Mouse (Mus musculus) MEL (cell line): ENCODE measurements at regions not wholly inside any gene's neighbourhood (a gene's known extent, or its start where the extent isn't known, plus 50 kb on each side); places are given as distances from the start of the nearest gene placed in this dataset.

Source experiments
- DNase-seq: peaks from one replicate; pipeline ENCODE4 v3.0.0; 2011; ENCODE audit warnings: low read depth, low spot score
- H3K27ac ChIP-seq: 2 replicates; pipeline ENCODE4 v1.5.1; 2012; ENCODE audit warnings: low read depth, mild to moderate bottlenecking, control low read depth, low read length, moderate library complexity; ENCODE audit not compliant: control insufficient read depth
- H3K27me3 ChIP-seq, 2 experiments: fragments of 150-350 bp in 1 of 2; sonication (generic) in 1 of 2; 2 replicates each; pipeline ENCODE4 v1.6.1; 2012; ENCODE audit warnings: low read length in 2 of 2, mild to moderate bottlenecking in 2 of 2, improper control_type of control experiment in 1 of 2, moderate library complexity in 1 of 2; ENCODE audit not compliant: insufficient read depth in 2 of 2, control insufficient read depth in 1 of 2
- H3K36me3 ChIP-seq, 2 experiments: 2 replicates each; pipeline ENCODE4 v1.6.1; 2012 to 2014; ENCODE audit warnings: low read length in 2 of 2, improper control_type of control experiment in 1 of 2, inconsistent platforms in 1 of 2, mild to moderate bottlenecking in 1 of 2; ENCODE audit not compliant: insufficient read depth in 2 of 2, control insufficient read depth in 1 of 2
- H3K4me1 ChIP-seq, 2 experiments: fragments of 150-350 bp in 1 of 2; sonication (generic) in 1 of 2; 2 replicates each; pipeline ENCODE4 v1.6.1; 2012; ENCODE audit warnings: low read length in 2 of 2, improper control_type of control experiment in 1 of 2, mild to moderate bottlenecking in 1 of 2; ENCODE audit not compliant: insufficient read depth in 2 of 2, control insufficient read depth in 1 of 2
- H3K4me3 ChIP-seq, 2 experiments: fragments of 150-350 bp in 1 of 2; sonication (generic) in 1 of 2; 2 replicates each; pipeline ENCODE4 v1.5.1; 2012; ENCODE audit warnings: low read depth in 2 of 2, low read length in 2 of 2, mild to moderate bottlenecking in 2 of 2, moderate library complexity in 2 of 2, control low read depth in 1 of 2, improper control_type of control experiment in 1 of 2; ENCODE audit not compliant: control insufficient read depth in 1 of 2, insufficient read depth in 1 of 2
- H3K79me2 ChIP-seq: 2 replicates; pipeline ENCODE4 v1.6.1; 2012; ENCODE audit warnings: mild to moderate bottlenecking, low read length, moderate library complexity; ENCODE audit not compliant: control insufficient read depth, poor library complexity, insufficient read depth
- H3K9ac ChIP-seq: 2 replicates; pipeline ENCODE4 v1.6.1; 2012; ENCODE audit warnings: low read depth, mild to moderate bottlenecking, control low read depth, low read length, moderate library complexity; ENCODE audit not compliant: control insufficient read depth, poor library complexity, severe bottlenecking
- H3K9me3 ChIP-seq: fragments of 150-350 bp; sonication (generic); replicated peaks from 2 replicates; pipeline ENCODE4 v1.6.1; 2012; ENCODE audit warnings: mild to moderate bottlenecking, low read length, improper control_type of control experiment, moderate library complexity; ENCODE audit not compliant: insufficient read depth
- BHLHE40 ChIP-seq: IDR thresholded peaks from 2 replicates; pipeline ENCODE4 v1.6.1; 2012; ENCODE audit warnings: low read depth, mild to moderate bottlenecking, inconsistent platforms, low read length, improper control_type of control experiment, borderline replicate concordance
- CHD2 ChIP-seq: IDR thresholded peaks from 2 replicates; pipeline ENCODE4 v1.6.1; 2011; ENCODE audit warnings: low read length, improper control_type of control experiment
- CTCF ChIP-seq, 3 experiments: IDR thresholded peaks in 2 of 3; conservative IDR thresholded peaks in 1 of 3; 2 replicates each; pipeline ENCODE4 v1.5.1; 2011 to 2012; ENCODE audit warnings: low read length in 3 of 3, low read depth in 2 of 3, mild to moderate bottlenecking in 2 of 3, improper control_type of control experiment in 1 of 3, inconsistent platforms in 1 of 3, mixed read lengths in 1 of 3, moderate library complexity in 1 of 3; ENCODE audit not compliant: control insufficient read depth in 1 of 3, insufficient read depth in 1 of 3, poor library complexity in 1 of 3, severe bottlenecking in 1 of 3
- E2F4 ChIP-seq: IDR thresholded peaks from 2 replicates; pipeline ENCODE4 v1.6.1; 2011; ENCODE audit warnings: low read depth, low read length, improper control_type of control experiment, borderline replicate concordance
- ELF1 ChIP-seq: IDR thresholded peaks from 2 replicates; pipeline ENCODE4 v1.6.1; 2014; ENCODE audit warnings: low read depth, mild to moderate bottlenecking, inconsistent platforms, low read length, improper control_type of control experiment, moderate library complexity
- EP300 ChIP-seq, 2 experiments: IDR thresholded peaks; 2 replicates each; pipeline ENCODE4 v1.6.1; 2011; ENCODE audit warnings: improper control_type of control experiment in 2 of 2, low read length in 2 of 2, low read depth in 1 of 2, mild to moderate bottlenecking in 1 of 2
- ETS1 ChIP-seq: IDR thresholded peaks from 2 replicates; pipeline ENCODE4 v1.6.1; 2012; ENCODE audit warnings: low read depth, mild to moderate bottlenecking, inconsistent platforms, low read length, improper control_type of control experiment, moderate library complexity
- GABPA ChIP-seq: IDR thresholded peaks from 2 replicates; pipeline ENCODE4 v1.6.1; 2012; ENCODE audit warnings: low read depth, mild to moderate bottlenecking, inconsistent platforms, low read length, improper control_type of control experiment, moderate library complexity
- GATA1 ChIP-seq: IDR thresholded peaks from 2 replicates; pipeline ENCODE4 v1.6.1; 2011; ENCODE audit warnings: low read depth, low read length, improper control_type of control experiment
- HCFC1 ChIP-seq: IDR thresholded peaks from 2 replicates; pipeline ENCODE4 v1.6.1; 2012; ENCODE audit warnings: low read depth, mild to moderate bottlenecking, inconsistent platforms, low read length, improper control_type of control experiment, moderate library complexity
- MAFK ChIP-seq: IDR thresholded peaks from 2 replicates; pipeline ENCODE4 v1.6.1; 2011; ENCODE audit warnings: low read depth, mild to moderate bottlenecking, low read length, improper control_type of control experiment, borderline replicate concordance
- MAX ChIP-seq: IDR thresholded peaks from 2 replicates; pipeline ENCODE4 v1.6.1; 2011; ENCODE audit warnings: low read length, improper control_type of control experiment
- MAZ ChIP-seq: IDR thresholded peaks from 2 replicates; pipeline ENCODE4 v1.6.1; 2012; ENCODE audit warnings: low read depth, mild to moderate bottlenecking, inconsistent platforms, low read length, improper control_type of control experiment
- MEF2A ChIP-seq: IDR thresholded peaks from 2 replicates; pipeline ENCODE4 v1.6.1; 2014; ENCODE audit warnings: low read depth, mild to moderate bottlenecking, inconsistent platforms, low read length, improper control_type of control experiment; ENCODE audit not compliant: poor library complexity, insufficient replicate concordance, severe bottlenecking; ENCODE audit errors: extremely low read depth
- MXI1 ChIP-seq: IDR thresholded peaks from 2 replicates; pipeline ENCODE4 v1.6.1; 2011; ENCODE audit warnings: mild to moderate bottlenecking, low read depth, low read length, improper control_type of control experiment
- MYB ChIP-seq: IDR thresholded peaks from 2 replicates; pipeline ENCODE4 v1.6.1; 2011; ENCODE audit warnings: mild to moderate bottlenecking, low read depth, low read length, improper control_type of control experiment
- MYC ChIP-seq: IDR thresholded peaks from 2 replicates; pipeline ENCODE4 v1.6.1; 2011; ENCODE audit warnings: low read depth, mild to moderate bottlenecking, low read length, improper control_type of control experiment, moderate library complexity
- NELFE ChIP-seq: IDR thresholded peaks from 2 replicates; pipeline ENCODE4 v1.6.1; 2011; ENCODE audit warnings: low read depth, low read length, improper control_type of control experiment
- NRF1 ChIP-seq: IDR thresholded peaks from 2 replicates; pipeline ENCODE4 v1.6.1; 2014; ENCODE audit warnings: low read depth, mild to moderate bottlenecking, inconsistent platforms, low read length, improper control_type of control experiment, moderate library complexity; ENCODE audit not compliant: poor library complexity, insufficient read depth, severe bottlenecking
- POLR2A ChIP-seq, 2 experiments: IDR thresholded peaks; 2 replicates each; pipeline ENCODE4 v1.6.1; 2011 to 2012; ENCODE audit warnings: low read length in 2 of 2, mild to moderate bottlenecking in 2 of 2, control low read depth in 1 of 2, improper control_type of control experiment in 1 of 2, low read depth in 1 of 2, moderate library complexity in 1 of 2; ENCODE audit not compliant: control insufficient read depth in 1 of 2, insufficient read depth in 1 of 2, poor library complexity in 1 of 2
- POLR2AphosphoS2 ChIP-seq: IDR thresholded peaks from 2 replicates; pipeline ENCODE4 v1.6.1; 2011; ENCODE audit warnings: low read length, improper control_type of control experiment
- POLR2AphosphoS5 ChIP-seq: IDR thresholded peaks from 2 replicates; pipeline ENCODE4 v1.6.1; 2012; ENCODE audit warnings: low read depth, borderline replicate concordance, mild to moderate bottlenecking, inconsistent platforms, low read length, moderate library complexity, mixed read lengths
- RAD21 ChIP-seq: IDR thresholded peaks from 2 replicates; pipeline ENCODE4 v1.6.1; 2011; ENCODE audit warnings: mild to moderate bottlenecking, low read depth, low read length, improper control_type of control experiment
- RCOR1 ChIP-seq: IDR thresholded peaks from 2 replicates; pipeline ENCODE4 v1.6.1; 2012; ENCODE audit warnings: low read depth, mild to moderate bottlenecking, inconsistent platforms, low read length, improper control_type of control experiment
- SIN3A ChIP-seq: IDR thresholded peaks from 2 replicates; pipeline ENCODE4 v1.6.1; 2012; ENCODE audit warnings: low read length, improper control_type of control experiment, inconsistent platforms
- TAL1 ChIP-seq: IDR thresholded peaks from 2 replicates; pipeline ENCODE4 v1.6.1; 2012; ENCODE audit warnings: mild to moderate bottlenecking, inconsistent platforms, low read length, moderate library complexity, mixed read lengths
- TBP ChIP-seq: IDR thresholded peaks from 2 replicates; pipeline ENCODE4 v1.8.0; 2011; ENCODE audit warnings: low read depth, low read length, improper control_type of control experiment
- USF1 ChIP-seq: IDR thresholded peaks from 2 replicates; pipeline ENCODE4 v1.6.1; 2014; ENCODE audit warnings: low read depth, mild to moderate bottlenecking, inconsistent platforms, low read length, improper control_type of control experiment, moderate library complexity
- ZKSCAN1 ChIP-seq: IDR thresholded peaks from 2 replicates; pipeline ENCODE4 v1.6.1; 2012; ENCODE audit warnings: low read depth, mild to moderate bottlenecking, inconsistent platforms, low read length, improper control_type of control experiment, moderate library complexity

DNA sequence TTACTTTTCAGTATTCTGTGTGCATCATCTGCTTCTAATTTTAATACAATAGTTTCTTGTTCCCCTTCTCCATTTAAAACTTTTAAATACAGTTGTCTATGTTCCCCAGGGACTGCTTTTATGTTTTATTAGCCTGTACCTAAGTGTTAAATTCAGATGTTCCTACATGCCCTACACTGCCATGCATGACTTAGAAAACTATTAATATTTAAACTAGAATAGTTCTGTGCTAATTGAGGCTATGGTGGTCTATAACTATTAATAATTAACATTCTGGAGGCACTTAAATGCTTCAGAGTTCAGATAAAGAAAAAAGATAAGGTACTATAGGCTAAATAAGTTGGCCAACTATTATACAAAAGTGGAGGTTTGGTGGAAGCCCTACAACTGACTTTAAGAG, 647.3 kb upstream of the Rag2 start:
- TF ChIP-seq TAL1 (no peak), RCOR1 (no peak), POLR2AphosphoS2 (no peak), MEF2A (no peak), USF1 (no peak), GABPA (no peak), MYB (no peak), MAFK (no peak), EP300 (IDR thresholded peaks at IDR 0.05; ENCODE audit: low read depth in 1 of 2, low read length in 2 of 2) (no peak), SIN3A (no peak), CTCF (IDR thresholded peaks at IDR 0.05 in 2 of 3, conservative IDR thresholded peaks at IDR 0.05 in 1 of 3; ENCODE audit: control insufficient read depth in 1 of 3, insufficient read depth in 1 of 3, low read depth in 2 of 3, low read length in 3 of 3, poor library complexity in 1 of 3, severe bottlenecking in 1 of 3) (no peak), POLR2AphosphoS5 (no peak), MAZ (no peak), HCFC1 (no peak), RAD21 (no peak), ETS1 (no peak), ZKSCAN1 (no peak)
- TF ChIP-seq, all 39 proteins: peak for 0
- H3K9ac ChIP-seq: no peak overlapping the region
- DNase-seq: no peak

DNA sequence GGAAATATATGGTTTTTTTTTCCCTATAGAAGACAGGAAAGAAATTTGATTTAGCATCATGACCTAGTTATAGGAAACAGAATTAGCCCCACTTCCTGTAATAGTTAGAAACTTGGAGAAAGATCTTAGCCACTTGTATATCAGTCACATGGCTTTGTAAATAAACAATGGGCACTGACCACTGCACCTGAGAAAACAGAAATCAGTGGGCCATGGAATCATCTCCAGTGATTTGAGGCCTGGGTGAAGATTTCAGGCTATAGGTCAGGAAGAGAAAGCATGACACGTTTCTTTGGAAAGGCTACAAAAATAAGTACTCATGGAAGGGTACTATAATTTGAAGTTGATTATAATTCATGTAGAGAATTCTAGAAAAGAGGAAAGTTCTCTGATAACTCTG, 642.2 kb upstream of the Rag2 start:
- Histone ChIP-seq H3K27me3 (no peaks in the 10 kb centered on the region), H3K4me1 (no peaks in the 10 kb centered on the region), H3K9ac (no peak overlapping the region), H3K36me3 (no peaks in the 10 kb centered on the region), H3K9me3 (no peaks in the 10 kb centered on the region), H3K79me2 (no peaks in the 10 kb centered on the region), H3K27ac (no peak overlapping the region), H3K4me3 (no peak overlapping the region)
- TF ChIP-seq SIN3A (no peak), POLR2A (IDR thresholded peaks at IDR 0.05; ENCODE audit: control insufficient read depth in 1 of 2, insufficient read depth in 1 of 2, low read depth in 1 of 2, low read length in 2 of 2, poor library complexity in 1 of 2) (no peak), ZKSCAN1 (no peak), USF1 (no peak), NRF1 (no peak), CTCF (IDR thresholded peaks at IDR 0.05 in 2 of 3, conservative IDR thresholded peaks at IDR 0.05 in 1 of 3; ENCODE audit: control insufficient read depth in 1 of 3, insufficient read depth in 1 of 3, low read depth in 2 of 3, low read length in 3 of 3, poor library complexity in 1 of 3, severe bottlenecking in 1 of 3) (no peak), MAZ (no peak), RAD21 (no peak), TBP (no peak), E2F4 (no peak), EP300 (IDR thresholded peaks at IDR 0.05; ENCODE audit: low read depth in 1 of 2, low read length in 2 of 2) (no peak), NELFE (no peak), CHD2 (no peak), BHLHE40 (no peak), ELF1 (no peak), MXI1 (no peak), MAX (no peak), GATA1 (no peak), POLR2AphosphoS2 (no peak), MYC (no peak)
- DNase-seq: no peak

More for the DNA sequence above, 647.3 kb upstream of the Rag2 start:
- Histone ChIP-seq H3K27me3 (no peaks in the 10 kb centered on the region), H3K27ac (no peak overlapping the region), H3K36me3 (no peaks in the 10 kb centered on the region), H3K9me3 (no peaks in the 10 kb centered on the region), H3K4me1 (no peaks in the 10 kb centered on the region), H3K79me2 (no peaks in the 10 kb centered on the region), H3K4me3 (no peak overlapping the region)
